Mouse (Mus musculus) c-Kit-positive CD71-positive TER-119-negative erythroid progenitor cells, embryonic 14.5 days (primary cell): ENCODE data around the gene Adamts7.

Experiments
- DNase-seq: peaks from one replicate; pipeline ENCODE4 v3.0.0-alpha.2; 2013; ENCODE audit warnings: low read depth

Gene Adamts7

DNA sequence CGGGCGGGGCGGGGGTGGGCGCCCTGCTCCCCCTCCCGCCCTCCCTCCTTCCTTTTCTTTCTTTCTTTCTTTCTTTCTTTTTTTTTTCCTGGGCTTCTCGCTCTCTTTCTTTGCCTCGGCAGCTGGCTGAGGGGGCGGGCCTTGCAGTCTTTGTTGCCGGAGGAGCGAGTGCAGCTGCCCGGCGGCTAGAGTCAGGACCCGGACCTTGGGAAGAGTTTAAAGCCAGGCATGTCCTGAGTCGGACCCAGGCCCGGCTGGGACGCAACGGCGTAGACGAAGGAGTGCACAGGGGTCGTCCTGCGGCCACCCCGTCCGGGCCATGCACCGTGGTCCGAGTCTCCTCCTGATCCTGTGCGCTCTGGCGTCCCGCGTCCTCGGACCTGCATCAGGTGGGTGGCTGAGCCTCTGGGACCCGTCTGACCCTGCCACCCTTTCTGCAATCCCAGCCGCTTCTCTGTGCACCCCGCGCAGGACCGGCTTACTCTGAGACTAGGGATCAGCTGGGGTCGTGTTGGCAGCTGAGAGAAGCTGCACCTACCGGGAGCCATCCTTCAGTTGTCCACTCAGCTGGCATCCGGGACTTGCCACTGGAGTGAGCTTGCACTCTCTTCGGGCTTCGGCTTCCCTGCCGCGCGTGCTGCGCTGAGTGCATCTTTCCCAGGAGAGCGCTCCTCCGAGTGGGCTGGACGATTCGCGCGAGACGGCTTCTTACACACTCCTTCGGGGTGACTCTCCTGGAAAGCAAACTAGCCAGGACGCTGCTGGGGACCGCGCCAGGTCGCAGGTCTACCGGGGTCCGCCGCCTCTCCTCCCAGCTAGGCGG lies at the start of gene Adamts7:
Adamts7 (plus strand) TSS at position 144 of the 823 bp plus-strand sequence.
- no peak for DNase-seq

DNA sequence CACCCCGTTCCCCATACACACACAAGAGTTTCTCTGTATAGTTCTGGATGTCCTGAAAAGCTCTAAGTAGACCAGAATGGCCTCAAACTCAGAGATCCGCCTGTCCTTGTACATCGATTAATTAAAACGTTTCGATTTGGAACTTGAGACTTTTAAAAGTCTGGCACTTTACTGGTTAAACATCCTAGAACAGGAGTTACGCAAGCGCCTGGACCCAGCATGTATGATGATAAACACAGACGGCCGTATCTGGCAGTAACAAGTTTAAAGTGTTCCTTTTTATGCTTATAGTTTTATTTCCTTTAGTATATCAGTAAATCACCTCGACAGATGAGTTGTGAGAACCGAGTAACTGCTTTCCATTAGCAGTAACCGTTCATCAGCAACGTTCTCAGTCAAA lies 49.7 kb upstream of the Adamts7 start:
- DNase-seq = no peak

DNA sequence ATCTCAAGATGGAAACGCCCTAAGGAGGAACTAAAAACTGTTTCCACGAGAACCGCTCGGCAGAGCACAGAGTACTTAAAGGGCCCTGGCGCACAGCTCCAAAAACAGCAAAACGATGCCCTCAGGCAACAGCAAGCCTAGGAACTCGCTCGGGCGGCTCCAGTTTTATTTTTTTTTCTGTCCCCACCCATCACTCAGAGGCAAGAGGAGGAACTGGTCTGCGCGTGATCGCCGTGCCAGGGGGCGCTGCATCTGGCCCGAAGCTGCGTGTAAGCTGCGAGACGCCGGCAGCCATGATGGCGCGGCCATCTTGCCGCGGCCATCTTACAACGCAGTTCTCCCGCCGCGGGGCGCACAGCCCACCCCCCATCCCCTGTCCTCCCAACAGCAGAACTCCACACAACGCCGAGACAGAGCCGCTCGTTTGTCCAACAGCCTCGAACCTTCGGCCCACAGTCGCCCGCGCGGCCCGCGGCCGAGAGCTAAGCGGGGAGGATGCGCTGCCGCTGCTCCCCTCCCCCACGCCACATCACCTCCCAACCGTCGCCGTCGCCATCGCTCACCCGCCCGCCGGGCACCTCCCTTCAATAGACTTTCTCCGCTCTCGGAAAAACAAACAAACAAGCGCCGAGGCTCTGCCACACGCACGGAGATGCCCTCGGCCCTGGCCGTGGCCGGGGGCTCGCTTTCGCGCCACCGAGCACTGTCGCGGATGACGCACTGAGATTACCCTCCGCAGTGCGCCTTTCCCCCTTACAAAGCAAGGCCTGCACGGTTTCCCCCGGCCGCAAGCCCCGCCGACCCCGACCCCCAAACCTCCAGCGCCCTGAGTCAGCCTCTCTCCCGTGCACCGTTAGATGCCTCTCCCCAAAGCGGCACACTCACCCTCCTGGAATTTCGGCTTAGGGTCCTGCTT lies 49.0 kb upstream of the Adamts7 start:
- peak; percentile 79 for DNase-seq

GRCm38 (mm10) chr9:90114567-90115307 lies 48.1 kb upstream of the Adamts7 start, which contains the start of gene Morf4l1:
TSS of gene Morf4l1 (minus strand) at chr9:90114774.
- peak; percentile 82 for DNase-seq

GRCm38 (mm10) chr9:90115308-90115700 lies 47.6 kb upstream of the Adamts7 start:
- no peak for DNase-seq

DNA sequence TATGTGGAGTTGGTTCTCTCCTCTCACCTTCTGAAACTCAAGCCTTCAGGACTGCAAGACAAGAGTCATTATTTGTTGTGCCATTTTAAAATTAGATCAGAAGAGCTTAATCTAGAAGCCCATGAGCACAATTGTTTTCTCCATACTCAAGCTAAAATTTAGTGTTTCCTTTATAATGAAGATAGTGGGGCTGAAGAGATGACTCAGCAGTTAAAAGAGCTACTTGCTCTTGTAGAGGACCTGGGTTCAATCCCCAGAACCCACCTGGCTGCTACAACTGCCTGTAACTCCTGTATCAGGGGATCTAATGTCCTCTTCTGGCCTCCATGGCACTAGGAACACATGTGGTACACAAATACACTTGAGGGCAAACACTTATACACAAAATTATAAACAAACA lies 45.6 kb upstream of the Adamts7 start:
- no peak for DNase-seq

- no peak for DNase-seq
Observed at GRCm38 (mm10) chr9:90122246-90122740, 40.6 kb upstream of the Adamts7 start.

DNA sequence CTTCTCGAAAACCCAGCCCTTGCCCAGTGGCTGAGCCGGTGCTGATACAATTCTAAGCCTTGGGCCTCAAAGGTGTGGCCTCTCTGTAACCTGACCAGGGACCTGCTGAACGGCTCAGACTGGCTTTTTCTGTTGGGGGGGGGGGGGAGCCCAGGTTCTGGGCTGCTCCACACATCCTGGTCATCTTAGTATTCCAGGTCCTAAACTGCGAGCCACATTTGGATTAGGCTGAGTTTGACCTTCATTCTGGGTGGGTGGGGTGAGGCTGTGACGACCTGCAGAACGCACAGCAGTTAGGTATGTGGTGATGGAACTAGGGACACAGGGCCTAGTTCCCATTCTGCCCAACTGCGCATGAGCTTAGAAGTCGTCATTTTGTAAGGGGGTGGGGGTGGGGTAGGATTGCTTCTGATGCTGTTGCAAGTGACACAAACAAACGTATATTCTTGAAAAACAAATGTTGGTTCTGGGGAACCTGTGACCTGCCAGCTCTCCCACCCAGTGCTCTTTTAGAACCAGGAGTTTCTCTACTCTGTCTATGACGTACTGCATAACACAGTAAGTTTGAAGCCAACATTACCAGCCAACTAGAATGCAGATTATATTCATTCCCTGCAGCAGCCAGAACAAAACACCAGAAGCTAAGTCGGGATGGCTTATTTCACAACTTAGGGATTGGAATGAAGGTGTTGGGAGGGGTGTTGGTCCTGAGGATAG lies 38.6 kb upstream of the Adamts7 start:
- no peak for DNase-seq

GRCm38 (mm10) chr9:90124873-90125245 lies 38.0 kb upstream of the Adamts7 start:
- DNase-seq = no peak

DNA sequence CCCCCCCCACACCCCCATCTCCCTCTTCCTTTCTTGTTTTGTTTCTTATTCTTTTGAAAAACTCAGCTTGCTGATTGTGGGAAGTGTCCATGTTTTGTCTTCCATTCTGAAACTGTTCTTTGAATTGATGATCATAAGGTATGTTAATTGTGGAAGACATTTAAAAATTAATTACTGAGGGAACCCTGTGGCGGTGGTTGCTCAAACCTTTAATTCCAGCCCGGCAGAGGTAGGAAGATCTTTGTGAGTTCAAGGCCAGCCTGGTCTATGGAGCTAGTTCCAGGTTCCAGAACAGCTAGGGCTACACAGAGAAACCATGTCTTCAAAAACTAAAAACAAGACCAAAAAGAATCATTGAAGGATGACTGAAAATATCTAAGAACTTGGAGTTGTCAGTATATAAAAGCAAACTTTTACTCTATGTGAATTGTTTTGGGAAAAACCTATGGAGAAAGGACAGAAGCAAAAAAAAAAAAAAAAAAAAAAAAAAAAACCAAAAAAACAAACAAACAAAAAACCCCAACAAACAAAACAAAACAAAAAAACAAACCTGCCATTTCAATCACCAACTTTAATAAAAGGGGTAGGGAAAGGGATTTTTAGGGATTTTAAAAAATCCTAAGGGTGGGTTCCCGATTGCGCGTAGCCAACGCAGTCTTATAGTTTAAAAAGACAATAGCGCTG lies 37.3 kb upstream of the Adamts7 start:
- no peak for DNase-seq

- peak; percentile 88 for DNase-seq
Observed at GRCm38 (mm10) chr9:90126260-90127010, 36.4 kb upstream of the Adamts7 start.

DNA sequence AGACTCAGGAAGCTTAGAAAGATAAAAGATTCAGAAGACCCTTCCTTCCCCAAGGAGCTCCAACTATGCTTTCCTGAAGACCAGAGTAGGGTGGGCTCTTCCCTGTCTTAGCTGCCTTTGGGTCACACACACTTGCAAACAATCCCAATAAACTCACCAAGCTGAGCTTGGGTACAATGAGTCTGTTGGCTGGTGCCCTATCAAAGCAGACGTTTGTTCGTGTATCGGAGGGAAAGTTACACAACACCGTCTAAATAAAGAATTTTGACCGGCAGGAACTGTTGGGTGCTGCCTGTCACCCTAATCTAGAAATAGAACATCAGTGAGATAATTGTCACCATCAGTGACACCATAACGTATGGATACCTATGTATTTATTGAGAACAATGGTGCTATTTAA lies 35.7 kb upstream of the Adamts7 start:
- no peak for DNase-seq

DNA sequence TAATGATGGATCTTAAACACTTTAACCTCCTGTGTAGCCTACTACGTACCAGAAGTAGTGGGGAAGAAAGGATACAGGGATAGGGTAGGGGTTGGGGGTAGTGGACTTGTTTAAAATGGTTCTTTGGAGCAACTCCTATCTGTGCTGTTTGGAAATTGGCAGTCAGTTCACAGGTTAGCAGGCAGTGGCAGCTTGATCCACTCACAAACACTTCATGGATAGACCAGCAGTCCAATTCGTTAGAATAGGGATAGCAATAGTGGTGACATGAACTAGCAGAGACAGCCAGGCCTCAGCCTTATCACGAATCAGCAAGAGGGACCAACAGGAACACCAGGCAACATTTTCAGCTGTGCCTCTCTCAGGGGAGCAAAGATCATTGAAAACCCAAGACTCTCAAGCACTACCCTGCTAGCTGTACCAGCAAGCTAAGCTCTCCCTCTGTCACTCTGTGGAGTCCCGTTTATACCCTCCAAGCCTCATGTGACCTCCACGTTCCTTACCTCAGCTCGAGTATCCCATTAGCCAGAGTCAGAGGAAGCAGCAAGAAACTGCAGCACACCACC lies 34.1 kb upstream of the Adamts7 start:
- no peak for DNase-seq

DNA sequence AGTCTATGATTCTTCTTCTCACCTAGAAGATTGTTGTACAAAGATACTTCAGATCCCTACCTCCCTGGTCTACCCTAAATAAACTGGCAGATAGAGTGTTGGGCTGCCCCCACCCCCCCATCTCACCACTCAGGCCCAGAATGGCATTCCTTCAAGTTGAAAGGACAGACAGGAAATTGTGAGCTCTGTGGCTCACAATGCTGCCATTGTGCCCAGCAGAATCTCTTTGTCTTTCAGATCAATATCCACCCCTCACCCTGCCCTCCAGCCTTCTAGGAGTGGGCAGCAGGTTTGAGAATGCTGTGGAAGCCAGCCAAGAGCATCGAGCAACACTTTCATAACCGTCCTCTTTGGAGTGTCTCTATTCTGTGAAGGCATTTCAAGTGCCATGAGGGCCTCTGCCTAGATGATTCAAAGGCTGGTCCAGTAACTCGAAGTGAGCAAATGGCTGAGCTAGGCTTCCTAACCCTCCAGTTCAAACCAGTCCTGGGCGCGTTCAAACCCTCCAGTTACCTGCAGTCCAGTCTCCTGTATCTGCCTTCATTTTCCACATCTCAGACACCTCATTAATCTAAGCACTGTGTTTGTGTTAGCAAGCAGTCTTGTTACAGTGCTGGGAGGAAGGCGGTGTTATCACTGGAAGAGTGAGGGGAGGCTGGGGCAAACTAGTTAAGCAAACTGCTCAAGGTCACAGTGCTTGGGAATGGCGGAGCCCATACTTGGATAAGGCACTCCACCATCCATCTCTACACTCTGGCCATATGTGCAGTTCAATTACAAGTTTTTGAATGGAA lies 29.1 kb upstream of the Adamts7 start:
- no peak for DNase-seq

DNA sequence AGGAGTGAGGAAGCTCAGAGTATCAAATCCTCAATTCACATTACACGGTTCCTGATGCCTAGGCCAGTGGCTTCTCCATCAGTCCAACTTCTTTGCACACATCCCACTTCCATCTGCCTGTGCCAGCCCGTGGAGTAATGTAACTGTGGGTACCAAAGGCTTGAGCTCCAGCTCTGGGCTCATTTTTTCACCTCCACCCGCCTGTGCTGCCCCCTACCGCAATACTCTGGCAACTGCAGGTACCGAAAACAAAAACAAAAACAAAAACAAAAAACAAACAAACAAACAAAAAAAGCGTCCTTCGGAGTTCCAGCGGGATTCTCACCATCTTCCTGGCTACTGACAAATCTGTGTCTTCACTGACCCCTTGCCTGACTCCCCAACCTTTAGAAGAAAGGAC lies 27.4 kb upstream of the Adamts7 start:
- DNase-seq = no peak

DNA sequence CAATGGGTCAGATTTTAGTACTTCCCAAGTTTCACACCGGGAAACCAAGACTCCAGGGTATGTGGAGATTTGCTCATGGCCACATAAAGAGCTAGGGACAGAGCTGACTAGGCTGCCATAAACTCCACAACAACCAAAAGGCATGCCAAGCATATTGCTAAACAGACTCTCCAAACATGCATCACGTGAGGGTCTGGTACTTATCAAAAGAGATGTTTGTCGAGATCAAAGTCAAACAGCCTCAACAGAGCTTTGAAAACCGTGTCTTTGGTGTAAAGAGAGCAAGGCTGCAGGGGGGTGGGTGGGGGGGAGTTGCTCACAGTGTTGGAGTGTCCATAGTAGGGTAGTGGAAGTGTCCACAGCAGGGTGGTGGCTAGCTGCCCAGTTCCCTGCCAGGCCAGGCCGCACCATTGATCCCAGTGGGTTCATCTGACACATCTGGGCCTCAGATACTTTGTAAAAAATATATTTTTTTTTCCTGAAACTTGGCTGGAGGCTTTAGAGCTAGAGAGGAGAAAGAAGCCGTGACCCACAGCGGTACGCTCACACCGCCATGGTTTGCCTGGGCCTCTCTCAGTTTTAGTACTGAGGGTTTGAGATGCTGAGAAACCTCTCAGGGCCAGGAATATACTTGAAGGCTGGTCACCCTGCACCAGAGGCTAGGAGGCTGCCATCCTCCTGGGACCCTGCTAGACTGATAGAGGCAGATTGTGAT lies 26.7 kb upstream of the Adamts7 start:
- DNase-seq = no peak

DNA sequence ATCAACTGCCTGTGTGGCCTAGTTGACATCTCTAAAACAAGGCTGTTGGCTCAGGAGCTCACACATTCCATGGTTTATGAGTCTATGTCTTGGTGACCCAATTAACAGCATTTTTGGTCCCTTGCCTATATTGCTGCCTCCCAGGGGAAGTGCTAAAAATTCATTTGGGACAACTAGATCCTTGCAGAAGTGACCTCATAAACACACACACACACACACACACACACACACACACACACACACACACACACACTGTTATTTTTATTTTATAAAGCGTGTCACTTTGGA lies 26.2 kb upstream of the Adamts7 start:
- no peak for DNase-seq

- no peak for DNase-seq
Observed at GRCm38 (mm10) chr9:90145788-90146187, 17.1 kb upstream of the Adamts7 start.

DNA sequence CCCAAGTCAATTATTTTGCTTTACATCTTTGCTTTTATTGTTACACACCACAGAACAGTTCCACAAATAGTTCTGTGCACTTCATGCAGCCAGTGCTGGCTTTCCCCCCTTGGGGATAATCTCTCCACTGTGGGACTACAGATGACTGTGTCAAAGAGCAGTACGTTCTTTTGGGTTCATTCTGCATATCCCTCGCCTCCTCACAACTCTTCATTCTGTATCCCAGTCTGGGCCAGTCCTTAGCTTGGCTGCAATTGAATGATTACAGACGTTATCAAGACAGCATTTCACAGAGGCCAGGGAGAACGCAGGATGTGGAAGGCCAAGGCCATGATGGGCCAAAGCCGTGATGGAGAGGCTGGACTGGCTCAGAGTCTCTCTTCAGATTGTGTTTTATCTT lies 16.0 kb upstream of the Adamts7 start:
- DNase-seq = no peak
